Mouse (Mus musculus) left cerebral cortex, adult 2 months (tissue): ENCODE measurements around the gene Aldh4a1. TPM values are rescaled to one million over a fixed set of nuclear protein-coding genes. Genes with fewer than 3 reads are reported as not detected.
A peak's percentile ranks its signal among the peaks of the same experiment; 100 is the strongest.

ENCODE experiments used
- DNase-seq, 2 experiments: peaks; one replicate each; pipeline ENCODE4 v3.0.0; 2021 to 2022; ENCODE audit warnings: low spot score in 2 of 2, mixed read lengths in 1 of 2; ENCODE audit errors: extremely low spot score in 1 of 2
- H3K27ac ChIP-seq: fragments of 200-600 bp; 2 replicates; pipeline ENCODE4 v1.8.1; 2022
- H3K4me3 ChIP-seq: fragments of 200-600 bp; 2 replicates; pipeline ENCODE4 v1.8.1; 2022
- CTCF ChIP-seq: fragments of 200-600 bp; IDR thresholded peaks from 2 replicates; pipeline ENCODE4 v1.8.1; 2022; ENCODE audit warnings: antibody characterized with exemption, mild to moderate bottlenecking, moderate library complexity
- intact Hi-C: fragments of 180-260 bp; cut with DNase I; formaldehyde crosslinking; loops from one replicate; pipeline ENCODE4 v1.15.1; 2025
- long read RNA-seq, 2 experiments: library from polyadenylated mRNA; stranded (forward); transcript quantifications; one replicate each; pipeline ENCODE4 v2.0.0; 2021; ENCODE audit warnings: borderline mapping rate in 2 of 2
- total RNA-seq, 2 experiments: library from RNA; stranded (reverse); gene quantifications; 2 replicates each; pipeline ENCODE4 v1.2.3; 2021

Aldh4a1 gene
- 10 to 100 TPM; 16.9 to 17.0 TPM for total RNA-seq
- long read RNA-seq, experiment 1, transcript Aldh4a1-201 (15 exons, 3,382 nt) = major isoform, 15 of 21 reads
- long read RNA-seq, experiment 1, partial matches to known transcripts = 1 of 21 reads
- long read RNA-seq, experiment 1, other reads (novel, unspliced or antisense) = 5 of 21 reads
- long read RNA-seq, experiment 2, transcript Aldh4a1-201 (15 exons, 3,382 nt) = major isoform, 12 of 18 reads
- long read RNA-seq, experiment 2, partial matches to known transcripts = 3 of 18 reads
- long read RNA-seq, experiment 2, other reads (novel, unspliced or antisense) = 3 of 18 reads

- peak; percentile 3 for TF ChIP-seq CTCF
- Histone ChIP-seq H3K27ac (peak within 1 kb of the TSS; percentile 100), H3K4me3 (peak within 1 kb of the TSS; percentile 67)
- DNase-seq = peak; percentile 79 to 87
- intact Hi-C loops = no loop called here
Observed at GRCm38 (mm10) chr4:139622373-139623282, at the start of gene Aldh4a1. Gene Aldh4a1 (plus strand): TSS chr4:139622866.

- no peak for DNase-seq
- no peak overlapping the region for H3K4me3 ChIP-seq
- H3K27ac ChIP-seq = no peak overlapping the region
- intact Hi-C loops = loop anchor here (5.0 kb wide), 1 partner anchor 81 kb away; no protein-coding TSS in a partner anchor
- no peak for TF ChIP-seq CTCF
Observed at GRCm38 (mm10) chr4:139572928-139573512, 49.6 kb upstream of the Aldh4a1 start.

GRCm38 (mm10) chr4:139574156-139574798 lies 48.4 kb upstream of the Aldh4a1 start:
- H3K4me3 ChIP-seq = peak overlapping the region; percentile 94
- H3K27ac ChIP-seq = peak overlapping the region; percentile 82
- DNase-seq = peak; percentile 97 to 98
- intact Hi-C loops = loop anchor here (1.0 to 5.0 kb wide), 4 partner anchors 28 to 104 kb away; no protein-coding TSS in a partner anchor
- TF ChIP-seq CTCF = peak; percentile 61

- no peak; the same call in 1 of the 2 replicates for TF ChIP-seq CTCF
- peak; percentile 67 to 70 for DNase-seq
- H3K27ac ChIP-seq = peak overlapping the region; percentile 82
- peak overlapping the region; percentile 94 for H3K4me3 ChIP-seq
- intact Hi-C loops = loop anchor here (1.0 to 5.0 kb wide), 4 partner anchors 27 to 105 kb away; no protein-coding TSS in a partner anchor
Observed at GRCm38 (mm10) chr4:139574799-139575672, 47.6 kb upstream of the Aldh4a1 start.

- DNase-seq = no peak
- H3K4me3 ChIP-seq = peak overlapping the region; percentile 94
- no peak for TF ChIP-seq CTCF
- peak overlapping the region; percentile 82 for H3K27ac ChIP-seq
- intact Hi-C loops = loop anchor here (2.0 kb wide), 1 partner anchor 35 kb away; no protein-coding TSS in a partner anchor
Observed at GRCm38 (mm10) chr4:139575673-139576003, 47.0 kb upstream of the Aldh4a1 start.

- Histone ChIP-seq H3K27ac (no peak overlapping the region; the same call in 1 of the 2 replicates), H3K4me3 (peak overlapping the region; percentile 94)
- no peak for DNase-seq
- no peak for TF ChIP-seq CTCF
- intact Hi-C loops = no loop called here
Observed at GRCm38 (mm10) chr4:139576251-139576880, 46.3 kb upstream of the Aldh4a1 start.

- DNase-seq = no peak
- intact Hi-C loops = no loop called here
- Histone ChIP-seq H3K27ac (no peak overlapping the region; the same call in 1 of the 2 replicates), H3K4me3 (peak overlapping the region; percentile 94)
- no peak for TF ChIP-seq CTCF
Observed at GRCm38 (mm10) chr4:139577006-139577405, 45.7 kb upstream of the Aldh4a1 start.

- Histone ChIP-seq H3K27ac (no peak overlapping the region), H3K4me3 (no peak overlapping the region; the same call in 1 of the 2 replicates)
- intact Hi-C loops = no loop called here
- DNase-seq = no peak
- no peak for TF ChIP-seq CTCF
Observed at GRCm38 (mm10) chr4:139578389-139578788, 44.3 kb upstream of the Aldh4a1 start.

- intact Hi-C loops = no loop called here
- TF ChIP-seq CTCF = no peak
- DNase-seq = no peak
- Histone ChIP-seq H3K4me3 (no peak overlapping the region), H3K27ac (no peak overlapping the region)
Observed at GRCm38 (mm10) chr4:139579003-139579402, 43.7 kb upstream of the Aldh4a1 start.

GRCm38 (mm10) chr4:139579466-139579865 lies 43.2 kb upstream of the Aldh4a1 start:
- intact Hi-C loops = no loop called here
- Histone ChIP-seq H3K4me3 (no peak overlapping the region), H3K27ac (no peak overlapping the region)
- DNase-seq = no peak
- TF ChIP-seq CTCF = no peak
